Mouse (Mus musculus): Measurements from ENCODE around the gene Slc35f3. TPM values are rescaled to one million over a fixed set of nuclear protein-coding genes. Genes with fewer than 3 reads are reported as not detected.

Slc35f3 gene
- polyA plus RNA-seq, 1 experiment: not detected

GRCm38 (mm10) chr8:126265186-126265585 is 33.2 kb upstream of the Slc35f3 start:
- no peaks in the 10 kb centered on the region for H3K36me3 ChIP-seq (ENCODE audit: control insufficient read depth, insufficient read depth)
- TF ChIP-seq MYOG (IDR thresholded peaks at IDR 0.05; ENCODE audit: control insufficient read depth, extremely low read depth, insufficient read length) (no peak), MAX (IDR thresholded peaks at IDR 0.05) (no peak), MYOD1 (IDR thresholded peaks at IDR 0.05; ENCODE audit: control insufficient read depth, insufficient read length, low read depth) (no peak), CTCF (IDR thresholded peaks at IDR 0.05; ENCODE audit: control insufficient read depth, insufficient read depth, insufficient read length) (no peak), CEBPB (IDR thresholded peaks at IDR 0.05; ENCODE audit: low read depth) (no peak), USF1 (IDR thresholded peaks at IDR 0.05; ENCODE audit: low read depth) (no peak), FOSL1 (IDR thresholded peaks at IDR 0.05; ENCODE audit: insufficient read depth, low read length, poor library complexity, severe bottlenecking) (no peak)
- no peaks in the 10 kb centered on the region for H3K79me3 ChIP-seq (ENCODE audit: low read depth)
- no peaks in the 10 kb centered on the region for H3K79me2 ChIP-seq (ENCODE audit: control insufficient read depth, insufficient read depth)
- no peak overlapping the region for H3K4me3 ChIP-seq (ENCODE audit: insufficient read depth, poor library complexity, severe bottlenecking)
- H3ac ChIP-seq (ENCODE audit: control insufficient read depth, insufficient read length, low read depth): no peak overlapping the region
- H3K27me3 ChIP-seq (ENCODE audit: control insufficient read depth, insufficient read depth, insufficient read length): peaks cover 10% of the 10 kb centered on the region

- Histone ChIP-seq H3K27me3 (ENCODE audit: control insufficient read depth, insufficient read depth, insufficient read length) (no peaks in the 10 kb centered on the region), H3K79me2 (ENCODE audit: control insufficient read depth, insufficient read depth) (no peaks in the 10 kb centered on the region), H3K36me3 (ENCODE audit: control insufficient read depth, insufficient read depth) (no peaks in the 10 kb centered on the region), H3K79me3 (ENCODE audit: low read depth) (no peaks in the 10 kb centered on the region), H3ac (ENCODE audit: control insufficient read depth, insufficient read length, low read depth) (no peak overlapping the region), H3K4me3 (ENCODE audit: insufficient read depth, poor library complexity, severe bottlenecking) (no peak overlapping the region)
- TF ChIP-seq CTCF (IDR thresholded peaks at IDR 0.05; ENCODE audit: control insufficient read depth, insufficient read depth, insufficient read length) (peak; percentile 12), MAX (IDR thresholded peaks at IDR 0.05) (no peak), CEBPB (IDR thresholded peaks at IDR 0.05; ENCODE audit: low read depth) (no peak), MYOD1 (IDR thresholded peaks at IDR 0.05; ENCODE audit: control insufficient read depth, insufficient read length, low read depth) (no peak), FOSL1 (IDR thresholded peaks at IDR 0.05; ENCODE audit: insufficient read depth, low read length, poor library complexity, severe bottlenecking) (no peak)
These were observed 31.2 kb upstream of the Slc35f3 start for GRCm38 (mm10) chr8:126267118-126267517.

DNA sequence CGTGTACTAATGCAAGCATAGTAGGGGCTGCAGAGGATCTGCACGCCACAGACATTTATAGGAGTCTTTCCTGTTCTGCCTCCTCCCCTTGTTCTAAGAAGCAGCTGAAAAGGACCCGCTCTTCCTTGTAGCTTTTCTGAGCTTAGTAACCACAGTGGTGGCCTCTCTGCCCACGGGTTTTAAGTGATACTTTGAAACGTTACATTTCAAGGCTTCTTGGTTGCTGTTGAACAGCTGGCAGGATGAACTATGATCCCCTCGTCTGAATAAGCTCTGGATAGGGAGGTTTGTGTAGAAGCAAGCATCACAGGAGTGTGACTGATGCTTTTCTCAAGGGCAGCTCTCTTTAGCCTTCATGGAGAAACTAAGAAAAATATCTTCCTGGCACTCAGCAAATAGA is 28.6 kb upstream of the Slc35f3 start:
- Histone ChIP-seq H3K36me3 (ENCODE audit: control insufficient read depth, insufficient read depth) (no peaks in the 10 kb centered on the region), H3K79me3 (ENCODE audit: low read depth) (no peaks in the 10 kb centered on the region), H3K4me3 (ENCODE audit: insufficient read depth, poor library complexity, severe bottlenecking) (no peak overlapping the region), H3K27me3 (ENCODE audit: control insufficient read depth, insufficient read depth, insufficient read length) (no peaks in the 10 kb centered on the region), H3ac (ENCODE audit: control insufficient read depth, insufficient read length, low read depth) (no peak overlapping the region), H3K79me2 (ENCODE audit: control insufficient read depth, insufficient read depth) (no peaks in the 10 kb centered on the region)
- TF ChIP-seq CEBPB (IDR thresholded peaks at IDR 0.05; ENCODE audit: low read depth): no peak

- Histone ChIP-seq H3K27me3 (ENCODE audit: control insufficient read depth, insufficient read depth, insufficient read length) (no peaks in the 10 kb centered on the region), H3K79me2 (ENCODE audit: control insufficient read depth, insufficient read depth) (no peaks in the 10 kb centered on the region), H3ac (ENCODE audit: control insufficient read depth, insufficient read length, low read depth) (no peak overlapping the region), H3K36me3 (ENCODE audit: control insufficient read depth, insufficient read depth) (no peaks in the 10 kb centered on the region), H3K4me3 (ENCODE audit: insufficient read depth, poor library complexity, severe bottlenecking) (no peak overlapping the region), H3K79me3 (ENCODE audit: low read depth) (no peaks in the 10 kb centered on the region)
- no peak for TF ChIP-seq MAX (IDR thresholded peaks at IDR 0.05)
- TF ChIP-seq MYOD1 (IDR thresholded peaks at IDR 0.05; ENCODE audit: control insufficient read depth, insufficient read length, low read depth): no peak
- no peak for TF ChIP-seq MYOG (IDR thresholded peaks at IDR 0.05; ENCODE audit: control insufficient read depth, extremely low read depth, insufficient read length)
- no peak for TF ChIP-seq FOSL1 (IDR thresholded peaks at IDR 0.05; ENCODE audit: insufficient read depth, low read length, poor library complexity, severe bottlenecking)
- TF ChIP-seq USF1 (IDR thresholded peaks at IDR 0.05; ENCODE audit: low read depth): no peak
- TF ChIP-seq CTCF (IDR thresholded peaks at IDR 0.05; ENCODE audit: control insufficient read depth, insufficient read depth, insufficient read length): no peak
- no peak for TF ChIP-seq CEBPB (IDR thresholded peaks at IDR 0.05; ENCODE audit: low read depth)
These were observed 25.9 kb upstream of the Slc35f3 start for GRCm38 (mm10) chr8:126272445-126272844.

GRCm38 (mm10) chr8:126273066-126273465 is 25.3 kb upstream of the Slc35f3 start:
- no peak for TF ChIP-seq CEBPB (IDR thresholded peaks at IDR 0.05; ENCODE audit: low read depth)
- no peak for TF ChIP-seq MYOG (IDR thresholded peaks at IDR 0.05; ENCODE audit: control insufficient read depth, extremely low read depth, insufficient read length)
- TF ChIP-seq MAX (IDR thresholded peaks at IDR 0.05): no peak

GRCm38 (mm10) chr8:126274866-126275360 is 23.4 kb upstream of the Slc35f3 start:
- Histone ChIP-seq H3ac (ENCODE audit: control insufficient read depth, insufficient read length, low read depth) (no peak overlapping the region), H3K27me3 (ENCODE audit: control insufficient read depth, insufficient read depth, insufficient read length) (peaks cover 3% of the 10 kb centered on the region), H3K79me3 (ENCODE audit: low read depth) (no peaks in the 10 kb centered on the region), H3K4me3 (ENCODE audit: insufficient read depth, poor library complexity, severe bottlenecking) (no peak overlapping the region), H3K79me2 (ENCODE audit: control insufficient read depth, insufficient read depth) (no peaks in the 10 kb centered on the region), H3K36me3 (ENCODE audit: control insufficient read depth, insufficient read depth) (no peaks in the 10 kb centered on the region)
- TF ChIP-seq CEBPB (IDR thresholded peaks at IDR 0.05; ENCODE audit: low read depth) (no peak), MAX (IDR thresholded peaks at IDR 0.05) (no peak), CTCF (IDR thresholded peaks at IDR 0.05; ENCODE audit: control insufficient read depth, insufficient read depth, insufficient read length) (no peak), USF1 (IDR thresholded peaks at IDR 0.05; ENCODE audit: low read depth) (no peak), MYOG (IDR thresholded peaks at IDR 0.05; ENCODE audit: control insufficient read depth, extremely low read depth, insufficient read length) (no peak), MYOD1 (IDR thresholded peaks at IDR 0.05; ENCODE audit: control insufficient read depth, insufficient read length, low read depth) (no peak), FOSL1 (IDR thresholded peaks at IDR 0.05; ENCODE audit: insufficient read depth, low read length, poor library complexity, severe bottlenecking) (no peak)

More at GRCm38 (mm10) chr8:126273066-126273465, 25.3 kb upstream of the Slc35f3 start:
- Histone ChIP-seq H3K36me3 (ENCODE audit: control insufficient read depth, insufficient read depth) (no peaks in the 10 kb centered on the region), H3K27me3 (ENCODE audit: control insufficient read depth, insufficient read depth, insufficient read length) (no peaks in the 10 kb centered on the region), H3K4me3 (ENCODE audit: insufficient read depth, poor library complexity, severe bottlenecking) (no peak overlapping the region), H3K79me2 (ENCODE audit: control insufficient read depth, insufficient read depth) (no peaks in the 10 kb centered on the region), H3ac (ENCODE audit: control insufficient read depth, insufficient read length, low read depth) (no peak overlapping the region), H3K79me3 (ENCODE audit: low read depth) (no peaks in the 10 kb centered on the region)

Data from C2C12 (cell line).